ENCODE assay signal across 19 mouse cellular contexts in the genomic region with DNA sequence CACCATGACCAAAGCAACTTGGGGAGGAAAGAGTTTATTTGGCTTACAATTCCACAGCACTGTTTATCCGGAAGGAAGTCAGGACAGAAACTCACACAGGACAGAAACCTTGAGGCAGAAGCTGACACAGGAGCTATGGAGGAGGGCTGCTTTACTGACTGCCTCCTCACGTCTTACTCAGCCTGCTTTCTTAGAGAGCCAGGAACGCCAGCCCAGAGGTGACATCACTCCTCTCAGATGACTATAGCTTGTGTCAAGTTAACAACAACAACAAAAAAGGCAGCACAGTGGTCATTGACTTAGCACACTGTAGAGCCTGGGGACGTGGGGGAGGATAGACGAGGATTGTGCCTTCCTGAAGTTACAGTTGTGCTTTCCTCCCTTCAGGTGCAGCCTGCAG. TPM values are rescaled to one million over a fixed set of nuclear protein-coding genes. Genes with fewer than 3 reads are reported as not detected.
DNase-seq lines count a peak whose midpoint lies in the region; ATAC-seq and TF ChIP-seq lines count a peak whose summit lies in the region.
"Had no signal": no experiment of that assay in that cellular context is flagged by ENCODE, and none has a peak within 500 bp of the region (broad histone marks: within the 10 kb centered on the region; RNA-seq: fewer than 3 reads in every experiment).

No protein-coding gene starts in this region.

- TF ChIP-seq EP300 in liver, postnatal 0 days (IDR thresholded peaks at IDR 0.05; ENCODE audit: low read depth), result no peak

- no peaks in the 10 kb centered on the region for H3K27me3 ChIP-seq in heart, embryonic 16.5 days (ENCODE audit: control insufficient read depth, insufficient read depth, low read length)
- no peaks in the 10 kb centered on the region for H3K27me3 ChIP-seq in liver, postnatal 0 days (ENCODE audit: insufficient read depth, low read length)
- no peaks in the 10 kb centered on the region for H3K27me3 ChIP-seq in hindbrain, embryonic 11.5 days (ENCODE audit: control insufficient read depth, insufficient read depth, low read length)
- H3K27me3 ChIP-seq: forebrain, embryonic 13.5 days had no signal

- ATAC-seq in heart, embryonic 16.5 days (replicated peaks; ENCODE audit: extremely low read depth, insufficient read depth, low FRiP score), result no peak
- ATAC-seq in liver, postnatal 0 days, result no peak
- no peak for ATAC-seq in hindbrain, embryonic 11.5 days (ENCODE audit: low FRiP score)
- ATAC-seq: CD4-positive, CD25-positive, alpha-beta regulatory T cell, adult 4 months; forebrain, embryonic 13.5 days had no signal

- WGBS in heart, embryonic 16.5 days, result 34% methylated on average over 5 of the region's 5 CpGs
- WGBS in liver, postnatal 0 days (ENCODE audit: insufficient replicate concordance), result 40% methylated on average over 5 of the region's 5 CpGs
- 68% methylated on average over 5 of the region's 5 CpGs for WGBS in hindbrain, embryonic 11.5 days

- peak overlapping the region; percentile 35; the same call in 1 of the 2 replicates for H3K27ac ChIP-seq in heart, embryonic 16.5 days (ENCODE audit: low read length)
- H3K27ac ChIP-seq in liver, postnatal 0 days (ENCODE audit: low read depth), result no peak overlapping the region
- H3K27ac ChIP-seq in hindbrain, embryonic 11.5 days (ENCODE audit: low read depth, low read length), result no peak overlapping the region
- H3K27ac ChIP-seq: forebrain, embryonic 13.5 days; heart, embryonic 10.5 days had no signal

- no peaks in the 10 kb centered on the region for H3K36me3 ChIP-seq in heart, embryonic 16.5 days (ENCODE audit: control insufficient read depth, insufficient read depth)
- no peaks in the 10 kb centered on the region for H3K36me3 ChIP-seq in liver, postnatal 0 days (replicated peaks; ENCODE audit: insufficient read depth, low read length)
- H3K36me3 ChIP-seq in hindbrain, embryonic 11.5 days (ENCODE audit: control insufficient read depth, insufficient read depth, low read length), result no peaks in the 10 kb centered on the region
- H3K36me3 ChIP-seq: G1E; heart, embryonic 10.5 days had no signal

- no peak overlapping the region for H3K4me2 ChIP-seq in heart, embryonic 16.5 days (ENCODE audit: low read depth, low read length)
- H3K4me2 ChIP-seq in liver, postnatal 0 days (ENCODE audit: low read depth, low read length), result no peak overlapping the region
- no peak overlapping the region for H3K4me2 ChIP-seq in hindbrain, embryonic 11.5 days (replicated peaks; ENCODE audit: low read depth, low read length)
- H3K4me2 ChIP-seq: forebrain, embryonic 13.5 days; lung, embryonic 14.5 days had no signal

- no peak for DNase-seq in heart, adult 18-20 months
- DNase-seq in 3T3-L1 (ENCODE audit: low read depth, low spot score) (peak; percentile 62), NIH3T3 (ENCODE audit: low read depth) (peak; percentile 65)
- DNase-seq in brain, adult 2 months (ENCODE audit: low read depth, low spot score), result peak; percentile 18
- no peak for DNase-seq in liver, postnatal 0 days
- DNase-seq in hindbrain, embryonic 11.5 days (ENCODE audit: low spot score), result no peak
- DNase-seq: cerebellum, postnatal 10 days; kidney, adult 9 months; liver; lung, embryonic 14.5 days; right cerebral cortex, postnatal 25 days; thymus, postnatal 14 days had no signal

- no peaks in the 10 kb centered on the region for H3K9me3 ChIP-seq in heart, embryonic 16.5 days (replicated peaks; ENCODE audit: control insufficient read depth, low read length)
- H3K9me3 ChIP-seq in liver, postnatal 0 days (ENCODE audit: low read length), result no peaks in the 10 kb centered on the region
- H3K9me3 ChIP-seq in hindbrain, embryonic 11.5 days (ENCODE audit: control insufficient read depth, low read length), result no peaks in the 10 kb centered on the region
- H3K9me3 ChIP-seq: forebrain, embryonic 13.5 days; G1E; heart, embryonic 10.5 days had no signal

- H3K4me1 ChIP-seq in heart, embryonic 16.5 days (ENCODE audit: control insufficient read depth, insufficient read depth, low read length), result no peaks in the 10 kb centered on the region
- no peaks in the 10 kb centered on the region for H3K4me1 ChIP-seq in liver, postnatal 0 days (ENCODE audit: insufficient read depth)
- H3K4me1 ChIP-seq in hindbrain, embryonic 11.5 days (replicated peaks; ENCODE audit: control insufficient read depth, insufficient read depth, low read length), result no peaks in the 10 kb centered on the region
- H3K4me1 ChIP-seq: forebrain, embryonic 13.5 days; heart, embryonic 10.5 days had no signal

- TF ChIP-seq CTCF in liver, postnatal 0 days (IDR thresholded peaks at IDR 0.05; ENCODE audit: low read depth), result no peak

- no peak overlapping the region for H3K4me3 ChIP-seq in heart, embryonic 16.5 days (ENCODE audit: low read length)
- H3K4me3 ChIP-seq in liver, postnatal 0 days (ENCODE audit: low read depth, low read length), result no peak overlapping the region
- no peak overlapping the region for H3K4me3 ChIP-seq in hindbrain, embryonic 11.5 days (ENCODE audit: low read depth, low read length)
- H3K4me3 ChIP-seq: forebrain, embryonic 13.5 days; heart, embryonic 10.5 days had no signal

- H3K9ac ChIP-seq in heart, embryonic 16.5 days (ENCODE audit: low read length), result no peak overlapping the region
- no peak overlapping the region for H3K9ac ChIP-seq in liver, postnatal 0 days (replicated peaks)
- no peak overlapping the region for H3K9ac ChIP-seq in hindbrain, embryonic 11.5 days (ENCODE audit: low read depth, low read length)
- H3K9ac ChIP-seq: forebrain, embryonic 13.5 days; lung, embryonic 14.5 days had no signal

RNA-seq across cellular contexts. Expression of gene Ino80, which starts 14.5 kb away (rescaled TPM):
- polyA plus RNA-seq in heart, embryonic 16.5 days (2015; fragmentation: Nextera tagmentation; extraction: Ambion mirVana), result 2.5 and 3.0 TPM in 2 replicates
- total RNA-seq in heart, adult 18-20 months (2021), result 10 to 100 TPM in 1 of 2 experiments, 1 to 10 TPM in 1; 9.9 to 10.7 TPM
- 0.97 and 1.0 TPM in 2 replicates for polyA plus RNA-seq in liver, postnatal 0 days (2015; fragmentation: Nextera tagmentation; extraction: Ambion mirVana)
- 3.7 and 5.6 TPM in 2 replicates for polyA plus RNA-seq in hindbrain, embryonic 11.5 days (2014; fragmentation: Nextera tagmentation; extraction: Ambion mirVana)

RNA-seq across cellular contexts. Expression of gene Exd1, which starts 55.5 kb away (rescaled TPM):
- polyA plus RNA-seq in heart, embryonic 16.5 days (2015; fragmentation: Nextera tagmentation; extraction: Ambion mirVana), result 0.09 and 0.11 TPM in 2 replicates
- total RNA-seq in heart, adult 18-20 months (2021), result under 1 TPM; 0.25 to 0.44 TPM
- 0.18 and 0.29 TPM in 2 replicates for polyA plus RNA-seq in liver, postnatal 0 days (2015; fragmentation: Nextera tagmentation; extraction: Ambion mirVana)
- polyA plus RNA-seq in hindbrain, embryonic 11.5 days (2014; fragmentation: Nextera tagmentation; extraction: Ambion mirVana), result 0.40 and 0.49 TPM in 2 replicates
- total RNA-seq: hematopoietic stem cell, adult 5-6 weeks; monocyte, adult 5-6 weeks had no signal

RNA-seq across cellular contexts. Expression of gene Chp1, which starts 55.5 kb away (rescaled TPM):
- polyA plus RNA-seq in heart, embryonic 16.5 days (2015; fragmentation: Nextera tagmentation; extraction: Ambion mirVana), result 52.3 and 52.5 TPM in 2 replicates
- 10 to 100 TPM; 81.5 to 91.6 TPM for total RNA-seq in heart, adult 18-20 months (2021)
- polyA plus RNA-seq in liver, postnatal 0 days (2015; fragmentation: Nextera tagmentation; extraction: Ambion mirVana), result 146 and 149 TPM in 2 replicates
- 62.3 and 69.6 TPM in 2 replicates for polyA plus RNA-seq in hindbrain, embryonic 11.5 days (2014; fragmentation: Nextera tagmentation; extraction: Ambion mirVana)

Comparison
In these comparisons a context has a peak if more than half of its experiments do, and no peak if none do; other contexts are left out.
1. DNase-seq: peak in 3T3-L1 (single experiment), NIH3T3 (single experiment) and brain, adult 2 months (single experiment); none in heart, adult 18-20 months (0 of 2), liver, postnatal 0 days (single experiment) and hindbrain, embryonic 11.5 days (single experiment).